Mouse (Mus musculus): ENCODE measurements at regions not wholly inside any gene's neighbourhood (a gene's known extent, or its start where the extent isn't known, plus 50 kb on each side); places are given as distances from the start of the nearest gene placed in this dataset.

DNA sequence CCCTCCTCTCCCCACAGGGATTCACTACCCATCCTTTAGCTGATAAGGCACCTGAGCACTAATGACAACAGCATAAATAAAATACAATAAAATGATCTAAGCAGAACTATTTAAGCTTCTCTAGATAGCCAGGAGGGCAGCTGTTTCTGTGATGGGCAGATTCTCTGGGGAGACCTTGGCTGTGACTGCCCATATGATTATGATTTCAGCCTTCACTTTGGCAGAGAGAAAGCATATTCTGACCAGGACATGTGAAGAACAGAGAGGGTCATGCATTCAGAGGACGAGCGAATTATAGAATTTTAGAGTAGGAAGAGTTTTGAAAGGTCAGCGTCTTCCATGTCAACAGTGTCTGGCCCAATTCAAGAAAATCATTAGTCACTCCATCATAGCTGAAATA, 1759.6 kb upstream of the G6pd2 start:
- 92% methylated on average over 3 of the region's 3 CpGs for WGBS
- H3K36me3 ChIP-seq (ENCODE audit: control insufficient read depth, insufficient read depth, low read length): no peaks in the 10 kb centered on the region

GRCm38 (mm10) chr5:60061178-60061577, 1747.4 kb upstream of the G6pd2 start:
- Histone ChIP-seq H3K9me3 (ENCODE audit: control insufficient read depth, low read length) (no peaks in the 10 kb centered on the region), H3K36me3 (ENCODE audit: control insufficient read depth, insufficient read depth, low read length) (no peaks in the 10 kb centered on the region), H3K9ac (ENCODE audit: low read depth, low read length, severe bottlenecking) (no peak overlapping the region), H3K27ac (replicated peaks; ENCODE audit: low read depth, low read length) (no peak overlapping the region), H3K4me3 (replicated peaks; ENCODE audit: low read length) (no peak overlapping the region), H3K27me3 (ENCODE audit: control insufficient read depth, insufficient read depth, low read length) (no peaks in the 10 kb centered on the region), H3K4me1 (ENCODE audit: control insufficient read depth, insufficient read depth, low read length) (no peaks in the 10 kb centered on the region), H3K4me2 (replicated peaks; ENCODE audit: low read depth, low read length, severe bottlenecking) (no peak overlapping the region)
- ATAC-seq (ENCODE audit: low FRiP score, low read depth): no peak
- WGBS: 69% methylated on average over 6 of the region's 6 CpGs
- no peak for DNase-seq (ENCODE audit: low spot score)
- TF ChIP-seq POLR2A (IDR thresholded peaks at IDR 0.05; ENCODE audit: borderline replicate concordance, extremely low read depth, insufficient read depth, insufficient read length): no peak

More for the DNA sequence above, 1759.6 kb upstream of the G6pd2 start:
- Histone ChIP-seq H3K9ac (ENCODE audit: low read depth, low read length, severe bottlenecking) (no peak overlapping the region), H3K27me3 (ENCODE audit: control insufficient read depth, insufficient read depth, low read length) (no peaks in the 10 kb centered on the region), H3K4me3 (replicated peaks; ENCODE audit: low read length) (no peak overlapping the region), H3K27ac (replicated peaks; ENCODE audit: low read depth, low read length) (no peak overlapping the region), H3K4me2 (replicated peaks; ENCODE audit: low read depth, low read length, severe bottlenecking) (no peak overlapping the region), H3K4me1 (ENCODE audit: control insufficient read depth, insufficient read depth, low read length) (no peaks in the 10 kb centered on the region), H3K9me3 (ENCODE audit: control insufficient read depth, low read length) (no peaks in the 10 kb centered on the region)
- ATAC-seq (ENCODE audit: low FRiP score, low read depth): no peak
- TF ChIP-seq POLR2A (IDR thresholded peaks at IDR 0.05; ENCODE audit: borderline replicate concordance, extremely low read depth, insufficient read depth, insufficient read length): no peak
- no peak for DNase-seq (ENCODE audit: low spot score)

Measured in limb, embryonic 14.5 days (tissue).